Mouse (Mus musculus): ENCODE measurements around the gene P2ry1. TPM values are rescaled to one million over a fixed set of nuclear protein-coding genes. Genes with fewer than 3 reads are reported as not detected.

Gene P2ry1
- polyA plus RNA-seq, 1 experiment from 2014 or later = 4.1 TPM

DNA sequence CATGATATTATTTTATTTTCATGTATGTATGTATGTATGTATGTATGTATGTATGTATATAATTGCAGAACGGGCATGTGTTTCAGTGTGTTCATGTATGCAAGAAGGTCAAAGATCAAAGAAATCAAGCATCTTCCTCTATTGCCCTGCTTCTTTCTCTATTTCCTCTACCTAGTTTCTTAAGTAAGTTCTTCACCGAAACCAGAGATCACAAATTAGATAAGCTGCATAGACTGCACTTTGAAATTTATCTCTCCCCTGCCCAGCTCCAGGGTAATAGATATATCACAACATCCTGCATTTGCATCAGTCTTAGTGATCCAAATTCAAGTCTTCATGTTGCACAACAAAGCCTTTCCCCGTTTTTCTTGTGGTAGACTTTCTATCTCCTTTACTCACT, 20.5 kb upstream of the P2ry1 start:
- no peaks in the 10 kb centered on the region for H3K9me3 ChIP-seq (ENCODE audit: low read length)
- WGBS (ENCODE audit: insufficient replicate concordance) = 53% methylated on average over 3 of the region's 3 CpGs
- ATAC-seq = no peak

DNA sequence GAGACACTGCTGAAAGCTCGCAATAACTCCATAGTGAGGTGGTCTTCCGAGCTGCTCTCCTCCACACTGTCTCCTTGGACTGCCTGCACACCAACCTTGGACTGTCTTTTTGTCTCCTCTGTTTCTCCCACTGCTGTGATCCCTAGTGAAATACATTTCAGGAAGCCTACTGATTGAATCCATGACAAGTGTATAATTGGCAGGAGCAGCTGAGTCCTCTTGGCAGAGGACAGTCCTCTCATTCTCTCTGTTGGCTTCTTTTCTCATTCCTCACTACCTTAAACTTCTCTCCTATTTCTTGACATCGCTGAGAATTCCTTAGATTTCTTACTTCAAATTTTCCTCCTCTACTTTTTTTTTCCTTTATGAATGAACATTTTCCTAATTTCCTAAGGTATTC, 4.5 kb upstream of the P2ry1 start:
- DNase-seq (no peak), ATAC-seq (no peak)
- Histone ChIP-seq H3K4me3 (ENCODE audit: low read depth, low read length) (no peak overlapping the region), H3K27me3 (ENCODE audit: insufficient read depth, low read length) (no peaks in the 10 kb centered on the region; the same call in 1 of the 2 replicates), H3K4me1 (ENCODE audit: insufficient read depth) (peaks cover under 1% of the 10 kb centered on the region; the same call in 1 of the 2 replicates), H3K9me3 (ENCODE audit: low read length) (no peaks in the 10 kb centered on the region), H3K9ac (replicated peaks) (no peak overlapping the region), H3K4me2 (ENCODE audit: low read depth, low read length) (no peak overlapping the region), H3K27ac (ENCODE audit: low read depth) (no peak overlapping the region), H3K36me3 (replicated peaks; ENCODE audit: insufficient read depth, low read length) (no peaks in the 10 kb centered on the region)
- TF ChIP-seq CTCF (IDR thresholded peaks at IDR 0.05; ENCODE audit: low read depth) = no peak
- WGBS (ENCODE audit: insufficient replicate concordance) = 78% methylated on average over 3 of the region's 3 CpGs

More for the DNA sequence above, 20.5 kb upstream of the P2ry1 start:
- DNase-seq = no peak
- Histone ChIP-seq H3K4me2 (ENCODE audit: low read depth, low read length) (no peak overlapping the region), H3K4me1 (ENCODE audit: insufficient read depth) (no peaks in the 10 kb centered on the region), H3K4me3 (ENCODE audit: low read depth, low read length) (no peak overlapping the region), H3K9ac (replicated peaks) (no peak overlapping the region), H3K27ac (ENCODE audit: low read depth) (no peak overlapping the region), H3K27me3 (ENCODE audit: insufficient read depth, low read length) (no peaks in the 10 kb centered on the region), H3K36me3 (replicated peaks; ENCODE audit: insufficient read depth, low read length) (no peaks in the 10 kb centered on the region)
- TF ChIP-seq EP300 (IDR thresholded peaks at IDR 0.05; ENCODE audit: low read depth) = no peak
- no peak for TF ChIP-seq CTCF (IDR thresholded peaks at IDR 0.05; ENCODE audit: low read depth)

DNA sequence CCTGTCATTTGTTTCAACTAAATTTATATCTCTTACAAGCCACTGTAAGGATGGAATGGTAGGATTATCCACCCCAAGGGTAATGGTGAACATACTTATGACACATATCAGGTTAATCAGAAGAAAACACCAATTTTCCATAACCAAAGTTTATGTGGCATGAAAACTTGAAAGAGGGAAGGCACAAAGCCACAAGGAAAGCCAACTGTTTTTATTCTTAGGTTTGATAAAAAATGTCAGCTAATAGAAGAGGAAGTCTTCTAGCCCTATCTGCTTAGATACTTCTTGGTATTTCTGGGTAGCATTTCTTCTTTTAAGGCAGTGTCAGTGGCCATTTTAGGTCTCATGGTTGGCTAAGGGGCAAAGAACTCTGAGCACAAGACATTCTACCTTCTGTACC, 2.9 kb upstream of the P2ry1 start:
- DNase-seq = no peak
- Histone ChIP-seq H3K4me3 (ENCODE audit: low read depth, low read length) (no peak overlapping the region), H3K27ac (ENCODE audit: low read depth) (no peak overlapping the region), H3K36me3 (replicated peaks; ENCODE audit: insufficient read depth, low read length) (no peaks in the 10 kb centered on the region), H3K4me2 (ENCODE audit: low read depth, low read length) (no peak overlapping the region), H3K9me3 (ENCODE audit: low read length) (no peaks in the 10 kb centered on the region), H3K4me1 (ENCODE audit: insufficient read depth) (peaks cover 3% of the 10 kb centered on the region; the same call in 1 of the 2 replicates), H3K27me3 (ENCODE audit: insufficient read depth, low read length) (peaks cover 5% of the 10 kb centered on the region), H3K9ac (replicated peaks) (no peak overlapping the region)
- no peak for TF ChIP-seq EP300 (IDR thresholded peaks at IDR 0.05; ENCODE audit: low read depth)
- no peak for TF ChIP-seq CTCF (IDR thresholded peaks at IDR 0.05; ENCODE audit: low read depth)
- ATAC-seq = no peak

DNA sequence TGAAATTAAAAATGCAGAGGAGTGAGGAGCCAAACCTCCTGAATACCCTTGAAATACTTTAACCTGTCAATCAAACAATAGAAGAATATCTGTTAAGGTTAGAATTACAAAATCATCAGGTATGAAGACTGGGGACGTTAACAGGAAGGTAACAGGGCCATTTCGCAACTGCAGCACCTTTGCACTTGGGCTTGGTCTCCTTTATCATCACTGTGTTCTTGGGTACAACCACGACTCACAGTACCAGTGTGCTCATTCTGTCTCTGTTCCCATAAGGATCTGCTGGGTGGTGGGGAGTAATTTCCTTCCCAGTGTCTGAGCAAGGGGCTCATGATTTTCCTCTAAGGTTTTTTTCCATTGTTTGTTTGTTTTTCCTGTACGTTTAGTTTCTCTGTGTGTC, 1.8 kb upstream of the P2ry1 start:
- WGBS (ENCODE audit: insufficient replicate concordance) = 66% methylated on average over 4 of the region's 4 CpGs
- H3K36me3 ChIP-seq (replicated peaks; ENCODE audit: insufficient read depth, low read length) = no peaks in the 10 kb centered on the region

DNA sequence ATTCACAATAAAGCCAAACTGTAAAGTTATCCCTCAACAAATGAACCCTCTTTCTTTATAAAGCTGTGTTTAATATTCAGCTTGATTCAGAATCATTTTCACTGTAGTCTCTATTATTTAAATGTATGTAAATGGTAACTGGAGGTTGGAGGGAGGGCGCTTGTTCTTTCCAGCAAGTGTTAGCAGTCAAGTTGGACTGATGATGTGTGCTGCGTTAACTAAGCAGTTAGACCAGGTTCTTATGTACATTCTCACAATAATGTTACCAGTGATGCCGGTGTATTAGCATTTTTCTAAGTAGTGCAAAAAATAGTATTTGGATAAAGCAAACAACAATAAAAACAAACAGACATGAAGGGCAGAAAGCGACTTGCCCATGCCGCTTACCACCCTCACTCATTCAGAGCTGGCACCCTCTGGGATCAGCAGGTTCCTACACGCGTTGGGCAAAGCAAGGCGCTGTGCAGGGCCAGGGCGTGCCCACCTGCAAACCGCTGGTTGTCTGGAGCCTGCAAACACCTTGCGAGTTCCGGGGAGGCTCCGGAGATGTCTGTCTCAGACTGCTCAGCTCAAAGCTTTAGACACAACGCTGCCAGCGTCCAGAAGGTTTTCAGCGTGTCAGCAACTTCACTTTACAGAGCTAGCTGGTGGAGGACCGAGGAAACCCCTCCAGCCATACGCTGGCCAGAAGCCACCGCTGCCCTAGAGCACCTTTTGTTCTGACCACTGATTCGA, 576 bp upstream of the P2ry1 start:
- DNase-seq (no peak), ATAC-seq (peak; percentile 57)
- peak overlapping the region; percentile 73 for H3K4me3 ChIP-seq (ENCODE audit: low read depth, low read length)
- WGBS (ENCODE audit: insufficient replicate concordance) = 3% methylated on average over 20 of the region's 20 CpGs
- TF ChIP-seq CTCF (IDR thresholded peaks at IDR 0.05; ENCODE audit: low read depth) = no peak
- no peak for TF ChIP-seq EP300 (IDR thresholded peaks at IDR 0.05; ENCODE audit: low read depth)
- H3K36me3 ChIP-seq (replicated peaks; ENCODE audit: insufficient read depth, low read length) = no peaks in the 10 kb centered on the region
- peaks cover 5% of the 10 kb centered on the region for H3K27me3 ChIP-seq (ENCODE audit: insufficient read depth, low read length)
- peak overlapping the region; percentile 55 for H3K9ac ChIP-seq (replicated peaks)
- peak overlapping the region; percentile 88 for H3K4me2 ChIP-seq (ENCODE audit: low read depth, low read length)
- H3K27ac ChIP-seq (ENCODE audit: low read depth) = no peak overlapping the region
- H3K4me1 ChIP-seq (ENCODE audit: insufficient read depth) = peaks cover 3% of the 10 kb centered on the region; the same call in 1 of the 2 replicates
- H3K9me3 ChIP-seq (ENCODE audit: low read length) = no peaks in the 10 kb centered on the region

More for the DNA sequence above, 1.8 kb upstream of the P2ry1 start:
- H3K9me3 ChIP-seq (ENCODE audit: low read length) = no peaks in the 10 kb centered on the region
- ATAC-seq (no peak), DNase-seq (no peak)
- peaks cover 5% of the 10 kb centered on the region for H3K27me3 ChIP-seq (ENCODE audit: insufficient read depth, low read length)
- no peak overlapping the region for H3K4me2 ChIP-seq (ENCODE audit: low read depth, low read length)
- peaks cover 3% of the 10 kb centered on the region; the same call in 1 of the 2 replicates for H3K4me1 ChIP-seq (ENCODE audit: insufficient read depth)
- TF ChIP-seq CTCF (IDR thresholded peaks at IDR 0.05; ENCODE audit: low read depth) = no peak
- no peak for TF ChIP-seq EP300 (IDR thresholded peaks at IDR 0.05; ENCODE audit: low read depth)
- no peak overlapping the region for H3K27ac ChIP-seq (ENCODE audit: low read depth)
- H3K9ac ChIP-seq (replicated peaks) = no peak overlapping the region
- H3K4me3 ChIP-seq (ENCODE audit: low read depth, low read length) = no peak overlapping the region

DNA sequence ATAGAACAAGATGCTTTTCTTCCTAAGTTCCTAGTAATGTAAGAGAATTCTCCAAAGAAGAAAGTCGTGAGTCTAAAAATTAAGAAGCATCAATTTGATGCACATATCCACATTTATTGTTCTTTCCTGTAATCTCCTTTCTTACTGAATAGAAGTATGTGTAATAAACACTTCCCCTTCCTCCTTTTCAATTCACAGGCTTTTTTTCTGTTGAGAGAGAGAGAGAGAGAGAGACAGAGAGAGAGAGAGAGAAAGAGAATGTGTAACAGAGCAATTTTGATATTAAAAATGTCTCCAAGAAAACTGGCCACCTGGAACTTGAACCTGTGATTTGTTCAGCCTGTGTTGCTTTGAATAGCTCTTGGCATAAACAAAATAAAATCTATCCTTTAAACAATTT, 2.0 kb downstream of the P2ry1 start:
- no peak for ATAC-seq
- 0 out of 2 replicates have a peak overlapping the region, but pooled peaks have one; percentile 88 for H3K4me2 ChIP-seq (ENCODE audit: low read depth, low read length)
- peaks cover 5% of the 10 kb centered on the region for H3K27me3 ChIP-seq (ENCODE audit: insufficient read depth, low read length)

More for the DNA sequence above, 2.0 kb downstream of the P2ry1 start:
- DNase-seq = no peak
- TF ChIP-seq EP300 (IDR thresholded peaks at IDR 0.05; ENCODE audit: low read depth) (no peak), CTCF (IDR thresholded peaks at IDR 0.05; ENCODE audit: low read depth) (no peak)
- Histone ChIP-seq H3K4me1 (ENCODE audit: insufficient read depth) (peaks cover 3% of the 10 kb centered on the region; the same call in 1 of the 2 replicates), H3K36me3 (replicated peaks; ENCODE audit: insufficient read depth, low read length) (no peaks in the 10 kb centered on the region), H3K9me3 (ENCODE audit: low read length) (no peaks in the 10 kb centered on the region), H3K4me3 (ENCODE audit: low read depth, low read length) (no peak overlapping the region), H3K9ac (replicated peaks) (no peak overlapping the region), H3K27ac (ENCODE audit: low read depth) (no peak overlapping the region)
- 52% methylated on average over 1 of the region's 1 CpGs for WGBS (ENCODE audit: insufficient replicate concordance)

All from liver, postnatal 0 days (tissue).